Mouse (Mus musculus) c-Kit-positive CD71-negative TER-119-negative erythroid progenitor cells, embryonic 14.5 days (primary cell): ENCODE data around the gene Dhx8.
A peak's percentile ranks its signal among the peaks of the same experiment; 100 is the strongest.

Source experiments
- DNase-seq: peaks from one replicate; pipeline ENCODE4 v3.0.0-alpha.2; 2013; ENCODE audit warnings: low read depth

Dhx8 gene

DNA sequence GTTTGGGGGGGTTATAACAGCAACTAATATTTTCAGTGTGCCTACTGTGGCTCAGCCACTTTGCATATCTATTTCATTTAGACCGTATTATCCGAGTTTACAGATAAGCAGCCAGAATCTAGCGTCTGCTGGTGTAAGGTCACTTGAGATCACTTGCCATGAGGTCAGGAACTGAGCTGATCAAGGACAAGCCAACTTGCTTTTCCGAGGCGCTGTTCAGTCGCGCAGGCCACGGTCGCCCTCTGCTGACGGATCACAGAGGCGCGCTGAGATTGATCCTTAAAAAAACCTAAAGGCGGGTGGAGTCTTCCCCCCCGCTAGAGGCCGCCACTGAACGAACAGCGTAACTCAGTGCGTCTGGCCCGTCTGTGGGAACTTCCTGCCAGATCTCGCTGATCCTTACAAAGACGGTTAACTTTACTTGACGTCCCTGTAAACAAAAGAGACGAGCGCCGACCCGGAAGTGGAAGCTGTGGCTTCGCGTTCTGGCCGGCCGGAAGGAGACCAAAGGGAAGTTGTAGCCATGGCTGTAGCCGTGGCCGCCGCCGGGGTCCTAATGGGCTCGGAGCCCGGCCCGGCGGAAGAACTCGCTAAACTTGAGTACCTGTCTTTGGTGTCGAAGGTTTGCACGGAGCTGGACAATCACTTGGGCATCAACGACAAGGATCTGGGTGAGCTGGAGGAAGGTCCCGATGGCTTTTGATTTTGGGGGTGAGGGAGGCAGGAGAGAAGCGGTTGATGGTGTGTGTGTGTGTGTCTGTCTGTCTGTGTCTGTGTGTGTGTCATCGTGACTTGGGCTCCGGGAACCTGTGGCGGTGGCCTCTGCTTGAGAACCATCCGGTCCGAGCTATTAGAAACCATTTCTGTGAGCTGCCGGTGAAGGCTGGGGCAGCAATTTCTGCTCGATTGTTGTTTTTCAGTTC, at the start of gene Dhx8:
Dhx8 (plus strand) TSS at position 402 of the 923 bp plus-strand sequence.
- peak; percentile 99 for DNase-seq

GRCm38 (mm10) chr11:101687351-101688301, 45.1 kb upstream of the Dhx8 start:
- no peak for DNase-seq

DNA sequence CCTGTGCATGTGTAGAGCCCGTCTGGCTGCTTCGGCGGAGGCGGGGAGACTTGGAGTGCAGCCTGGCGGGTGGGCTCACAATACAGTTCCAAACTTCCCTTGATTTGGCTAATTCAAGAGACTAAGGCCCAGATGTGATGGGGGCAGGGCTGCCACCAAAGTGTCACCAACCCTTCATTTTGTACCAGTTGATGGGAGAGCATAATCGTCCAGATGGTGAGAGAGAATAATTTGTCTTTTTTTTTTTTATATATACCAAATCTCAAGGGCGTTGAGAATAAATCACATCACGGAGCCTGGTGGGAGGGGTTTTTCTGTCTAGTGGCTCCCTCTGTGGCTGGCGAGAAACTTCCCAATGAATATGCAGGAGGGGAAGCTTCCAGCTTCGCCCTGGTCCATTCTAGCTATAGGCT, 43.0 kb upstream of the Dhx8 start:
- DNase-seq: no peak

- no peak for DNase-seq
These were observed 42.4 kb upstream of the Dhx8 start for GRCm38 (mm10) chr11:101690326-101690725.

- DNase-seq: no peak
These were observed 36.6 kb upstream of the Dhx8 start for GRCm38 (mm10) chr11:101695906-101696661.

DNA sequence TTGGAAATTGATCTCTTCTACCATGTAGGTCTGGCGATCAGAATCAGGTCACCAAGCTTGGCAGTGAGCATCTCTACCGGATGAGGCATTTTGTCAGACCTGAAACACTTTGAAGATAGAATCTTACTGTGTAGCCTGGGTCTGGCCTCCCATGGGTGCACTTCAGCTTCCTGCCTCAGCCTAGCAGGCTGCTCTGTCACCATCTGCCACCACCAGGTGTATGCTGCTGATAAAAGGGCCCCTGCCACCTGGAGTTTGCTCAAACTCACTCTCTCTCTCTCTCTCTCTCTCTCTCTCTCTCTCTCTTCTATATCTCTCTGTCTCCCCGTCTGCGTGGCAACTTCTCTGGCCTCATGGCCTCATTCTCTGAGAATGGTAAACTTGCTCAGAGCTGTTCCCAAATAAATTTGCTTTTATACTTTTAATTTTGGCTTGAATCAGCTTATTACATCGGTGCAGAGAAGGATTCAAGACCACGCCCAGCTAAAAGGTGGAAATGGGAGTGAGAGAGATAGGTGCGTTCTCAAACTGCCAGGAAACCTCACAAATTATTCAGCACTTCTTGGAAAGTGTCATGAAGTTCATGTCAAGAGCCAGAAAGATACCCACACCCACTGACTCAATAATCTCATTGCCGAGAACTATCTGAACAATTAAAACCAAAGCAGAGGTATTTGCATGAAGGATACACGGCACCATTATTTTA, 35.4 kb upstream of the Dhx8 start:
- no peak for DNase-seq

GRCm38 (mm10) chr11:101698114-101698513, 34.6 kb upstream of the Dhx8 start:
- DNase-seq: no peak

DNA sequence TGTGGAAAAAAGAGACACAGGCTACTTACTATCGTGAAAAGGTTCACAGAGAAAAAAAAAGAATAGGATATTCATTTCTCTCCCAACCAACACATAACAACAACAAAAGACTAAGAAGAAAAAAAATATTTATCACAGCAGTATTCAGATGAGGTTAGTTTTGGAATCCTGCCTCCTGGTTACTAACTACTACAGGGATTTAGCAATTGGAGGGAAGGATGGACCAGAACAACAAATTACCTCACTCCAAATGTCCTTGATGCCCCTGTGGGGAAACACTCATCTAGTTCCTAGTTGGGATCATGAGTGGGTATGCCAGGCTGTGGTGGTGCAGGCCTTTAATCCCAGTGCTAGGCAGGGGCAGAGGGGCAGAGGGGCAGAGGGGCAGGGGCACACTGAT, 33.2 kb upstream of the Dhx8 start:
- no peak for DNase-seq

- no peak for DNase-seq
These were observed 32.7 kb upstream of the Dhx8 start for GRCm38 (mm10) chr11:101699991-101700390.

DNA sequence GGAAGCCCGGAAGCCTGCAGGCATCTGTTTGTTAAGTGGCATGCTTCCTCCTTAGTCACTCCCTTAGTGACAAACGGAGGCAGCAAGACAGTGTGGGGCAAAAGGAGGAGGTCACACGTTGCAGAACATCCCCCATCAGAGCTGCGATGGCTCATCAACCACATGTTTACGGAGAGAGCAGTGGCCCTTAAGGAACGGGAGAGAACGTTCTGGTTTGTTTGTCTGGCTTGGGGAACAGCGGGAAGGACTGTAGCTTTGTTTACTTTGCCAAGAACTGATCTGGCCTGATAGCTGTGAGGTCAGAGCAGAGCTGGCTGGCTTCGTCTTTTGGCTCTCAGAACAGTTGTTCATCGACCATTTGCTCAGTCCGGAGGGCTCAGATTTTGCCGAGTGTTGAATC, 32.3 kb upstream of the Dhx8 start:
- no peak for DNase-seq

DNA sequence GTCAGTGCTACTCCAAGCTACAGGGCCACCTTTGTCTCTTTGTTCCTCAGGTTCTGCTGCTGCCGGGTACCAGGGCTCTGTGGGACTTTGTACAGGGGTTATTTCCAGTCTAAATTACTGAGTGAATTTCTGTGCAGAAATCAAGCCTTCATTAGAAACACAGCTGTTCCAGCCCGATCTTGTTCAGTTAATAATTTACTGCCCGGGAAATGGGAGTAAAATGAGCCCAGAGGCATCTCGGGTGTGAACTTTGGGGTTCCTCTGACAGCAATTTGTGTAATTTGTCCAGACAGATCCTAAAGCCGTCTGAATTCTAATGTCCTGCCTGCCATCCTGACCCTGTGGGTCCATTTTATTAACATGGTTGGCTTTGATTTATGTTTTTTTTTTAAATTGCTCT, 28.6 kb upstream of the Dhx8 start:
- no peak for DNase-seq

- no peak for DNase-seq
These were observed 25.8 kb upstream of the Dhx8 start for GRCm38 (mm10) chr11:101706764-101707448.

GRCm38 (mm10) chr11:101708482-101708881, 24.2 kb upstream of the Dhx8 start:
- no peak for DNase-seq

GRCm38 (mm10) chr11:101712811-101713210, 19.9 kb upstream of the Dhx8 start:
- DNase-seq: no peak

GRCm38 (mm10) chr11:101714012-101714411, 18.7 kb upstream of the Dhx8 start:
- no peak for DNase-seq

DNA sequence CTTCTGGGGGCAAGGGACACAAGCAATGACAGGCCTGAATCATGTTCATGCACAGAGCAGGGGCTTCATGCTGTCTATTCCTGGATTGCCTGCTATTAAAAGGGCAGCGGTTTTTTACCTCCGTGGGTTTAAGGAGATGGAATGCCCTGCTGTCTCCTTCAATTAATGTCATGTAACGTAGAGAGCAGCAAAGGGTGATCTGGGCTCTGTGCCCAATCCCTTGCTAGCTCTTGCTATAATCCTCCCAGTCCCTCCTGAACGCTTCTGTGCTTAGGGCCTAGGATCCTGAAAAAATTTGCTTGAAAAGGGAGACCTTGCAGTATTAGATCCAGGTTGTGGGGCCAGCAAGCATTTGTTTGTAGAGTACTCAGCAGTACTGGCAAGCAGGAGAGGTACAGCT, 14.4 kb upstream of the Dhx8 start:
- DNase-seq: no peak

GRCm38 (mm10) chr11:101719986-101720520, 12.7 kb upstream of the Dhx8 start:
- DNase-seq: no peak

DNA sequence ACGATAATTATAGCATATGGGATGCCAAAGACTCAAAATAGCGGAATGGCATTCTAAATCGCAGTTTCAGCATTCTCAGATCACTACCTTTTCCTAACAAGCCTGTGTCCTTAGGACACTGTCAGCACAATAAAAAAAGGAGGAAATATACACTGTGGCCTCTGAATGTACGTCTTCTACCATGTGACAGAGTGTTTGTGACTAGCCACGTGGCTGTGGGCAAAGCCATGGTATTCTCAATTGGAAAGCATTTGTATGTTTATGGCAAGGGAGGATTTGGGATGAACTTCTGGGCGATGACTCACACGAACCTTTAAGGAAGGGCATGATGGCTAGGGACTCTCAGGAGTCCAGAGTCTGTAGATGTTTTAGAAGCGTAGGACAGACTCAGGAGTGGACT, 7.7 kb upstream of the Dhx8 start:
- no peak for DNase-seq

DNA sequence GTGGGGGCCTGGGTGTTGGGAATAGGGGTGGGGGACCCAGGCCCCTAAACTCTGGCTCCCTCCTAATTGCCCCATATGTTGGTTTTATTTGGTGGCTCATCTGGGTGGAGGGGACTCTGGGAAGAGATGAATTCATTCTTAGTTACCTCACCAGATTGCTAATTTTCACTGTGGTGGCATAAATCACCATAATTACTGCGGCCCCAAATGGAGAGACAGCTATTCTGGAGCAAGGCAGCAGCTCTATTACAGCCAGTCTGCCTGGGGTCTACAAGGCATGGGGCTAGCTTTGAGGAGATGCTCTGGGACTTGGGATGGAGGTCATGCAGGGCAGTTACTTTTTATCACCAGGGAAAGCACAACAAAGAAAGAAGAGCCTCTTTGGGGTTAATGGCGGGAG, 6.0 kb upstream of the Dhx8 start:
- no peak for DNase-seq

DNA sequence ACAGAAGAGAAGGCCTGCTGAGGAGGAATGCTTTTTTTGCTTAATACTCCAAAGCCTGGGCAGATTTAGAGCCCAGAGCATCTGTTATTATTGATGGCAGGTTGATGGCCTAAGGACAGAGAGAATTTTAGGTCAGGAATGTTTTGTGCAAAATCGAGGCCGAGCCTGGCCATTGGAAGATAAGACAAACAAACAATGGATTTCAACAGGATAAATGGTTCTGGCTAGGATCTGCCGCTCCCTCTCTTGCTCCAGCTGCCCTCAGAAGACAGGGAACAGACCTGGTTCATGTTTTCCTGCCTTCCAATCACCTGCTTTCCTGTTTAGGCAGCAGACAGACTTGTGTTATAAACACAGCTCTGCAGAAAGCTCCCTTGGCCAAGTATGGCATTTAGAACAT, 3.4 kb upstream of the Dhx8 start:
- no peak for DNase-seq

- DNase-seq: no peak
These were observed 877 bp downstream of the Dhx8 start for GRCm38 (mm10) chr11:101733596-101733995.
